Mouse (Mus musculus): ENCODE results near the gene Ncs1.

Gene Ncs1

DNA sequence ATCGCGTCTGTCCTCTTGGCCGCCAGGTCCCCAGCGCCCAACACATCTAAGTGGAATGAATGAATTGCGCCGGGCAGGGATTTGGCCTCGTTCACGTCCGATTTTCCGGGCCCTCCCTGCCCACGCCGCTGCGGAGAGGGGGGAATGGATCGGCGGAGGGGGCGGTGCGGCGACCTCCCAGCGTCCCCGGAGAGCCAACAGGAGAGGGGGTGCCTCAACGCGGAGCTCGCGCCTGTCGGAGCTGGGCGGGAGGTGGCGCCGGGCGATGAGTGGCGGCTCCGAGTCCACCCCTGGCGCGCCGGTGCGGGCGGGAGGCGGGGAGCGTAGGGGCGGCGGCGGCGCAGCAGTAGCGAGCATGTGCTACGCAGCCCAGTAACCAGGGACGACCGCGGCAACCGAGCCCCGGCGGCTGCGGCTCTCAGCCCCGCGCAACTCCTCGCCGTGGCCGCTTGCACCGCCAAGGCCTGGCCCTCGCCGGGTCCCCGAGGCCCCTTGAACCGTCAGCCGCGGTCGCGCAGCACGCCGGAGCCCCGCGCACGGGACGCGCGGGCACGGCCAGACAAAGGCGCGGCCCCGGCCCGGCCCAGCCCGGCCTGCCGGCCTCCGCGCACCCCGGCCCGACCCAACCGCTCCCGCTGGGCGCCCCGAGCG lies at the start of gene Ncs1:
Gene Ncs1 (plus strand): TSS at position 333 of the 651 bp plus-strand sequence.
- peak; percentile 91 for DNase-seq (ENCODE audit: inconsistent ontology term)

- DNase-seq (ENCODE audit: inconsistent ontology term): no peak
Observed at GRCm38 (mm10) chr2:31198621-31199020, 47.0 kb upstream of the Ncs1 start.

DNA sequence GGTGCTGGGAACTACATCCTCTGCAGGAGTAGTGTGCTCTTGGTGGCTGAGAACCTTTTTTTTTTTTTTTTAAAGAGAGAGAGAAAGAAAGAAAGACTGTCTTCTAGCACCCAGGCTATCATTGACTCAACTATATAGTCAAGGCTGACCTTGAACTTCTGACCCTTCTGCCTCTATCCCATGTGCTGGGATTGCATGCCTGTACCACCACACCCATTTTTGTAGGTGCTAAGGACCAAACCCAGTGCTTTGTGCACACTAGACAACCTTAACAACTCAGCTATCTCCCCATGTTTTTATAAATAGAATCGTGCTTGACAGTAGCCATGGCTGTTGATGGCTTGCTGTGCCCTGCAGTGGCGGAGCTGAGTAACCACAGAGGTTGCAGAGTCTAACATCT lies 45.6 kb upstream of the Ncs1 start:
- no peak for DNase-seq (ENCODE audit: inconsistent ontology term)

GRCm38 (mm10) chr2:31201851-31202250 lies 43.8 kb upstream of the Ncs1 start:
- no peak for DNase-seq (ENCODE audit: inconsistent ontology term)

GRCm38 (mm10) chr2:31202357-31202756 lies 43.3 kb upstream of the Ncs1 start:
- DNase-seq (ENCODE audit: inconsistent ontology term): no peak

DNA sequence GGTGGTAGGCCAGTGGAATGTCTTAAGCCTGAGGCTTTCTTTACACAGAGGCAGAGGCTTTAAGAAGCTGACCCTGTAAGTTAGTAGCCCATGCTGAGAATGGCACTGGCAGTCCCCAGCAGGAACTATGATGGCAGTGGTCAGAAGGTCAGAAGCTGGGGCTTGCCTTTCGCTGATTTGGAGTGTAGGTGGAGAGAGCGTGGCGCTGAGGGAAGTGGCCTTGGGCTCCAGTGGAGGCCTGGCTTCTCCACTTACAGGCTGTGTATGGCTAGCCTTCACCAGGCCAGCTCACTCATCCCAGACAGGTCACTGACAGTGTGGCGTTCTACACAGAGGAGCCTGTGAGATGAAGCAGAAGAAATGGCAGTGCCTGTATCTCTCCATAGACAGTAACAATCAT lies 42.7 kb upstream of the Ncs1 start:
- no peak for DNase-seq (ENCODE audit: inconsistent ontology term)

GRCm38 (mm10) chr2:31204677-31205076 lies 40.9 kb upstream of the Ncs1 start:
- no peak for DNase-seq (ENCODE audit: inconsistent ontology term)

DNA sequence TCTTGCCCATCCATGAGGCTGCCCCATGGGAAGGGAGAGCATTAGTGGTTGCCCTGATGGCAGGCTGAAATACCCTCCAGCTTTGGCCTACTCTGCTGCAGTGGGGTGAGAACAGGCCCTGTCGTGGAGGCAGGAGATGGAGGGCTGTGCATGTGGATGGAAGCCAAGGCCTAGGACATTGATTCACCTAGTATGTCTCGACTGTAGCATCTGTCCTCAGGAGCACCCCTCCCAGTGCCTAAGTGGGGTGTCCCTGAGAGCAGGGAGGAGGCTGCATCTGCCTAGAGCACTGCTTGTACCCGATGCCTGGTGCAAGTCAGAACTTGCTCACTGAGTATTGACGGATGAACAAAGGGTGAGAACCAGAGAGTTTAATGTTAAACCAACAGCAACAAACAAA lies 39.4 kb upstream of the Ncs1 start:
- DNase-seq (ENCODE audit: inconsistent ontology term): no peak

GRCm38 (mm10) chr2:31206882-31207281 lies 38.7 kb upstream of the Ncs1 start:
- no peak for DNase-seq (ENCODE audit: inconsistent ontology term)

GRCm38 (mm10) chr2:31208544-31209142 lies 37.0 kb upstream of the Ncs1 start:
- no peak for DNase-seq (ENCODE audit: inconsistent ontology term)

- peak; percentile 50 for DNase-seq (ENCODE audit: inconsistent ontology term)
Observed at GRCm38 (mm10) chr2:31209525-31209924, 36.1 kb upstream of the Ncs1 start.

- peak; percentile 57 for DNase-seq (ENCODE audit: inconsistent ontology term)
Observed at GRCm38 (mm10) chr2:31210144-31210847, 35.3 kb upstream of the Ncs1 start.

DNA sequence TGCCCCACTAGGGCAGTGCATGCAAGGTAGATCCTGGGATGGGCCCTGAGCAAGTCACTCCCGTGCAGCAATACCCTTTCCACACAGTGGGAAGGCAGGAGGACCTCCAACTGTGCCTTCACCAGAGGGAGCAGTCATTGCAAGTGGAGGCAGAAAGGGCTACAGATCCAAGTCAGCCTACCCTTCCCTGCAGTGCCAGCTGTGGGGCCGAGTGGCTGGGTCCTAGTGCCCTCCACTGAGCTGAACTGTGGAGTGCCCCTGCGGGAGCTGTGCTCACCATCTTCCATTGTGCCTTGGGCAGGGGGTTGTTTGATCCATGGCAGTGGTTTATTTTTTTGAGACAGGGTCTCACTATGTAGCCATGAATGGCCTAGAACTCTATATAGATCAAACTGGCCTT lies 34.4 kb upstream of the Ncs1 start:
- no peak for DNase-seq (ENCODE audit: inconsistent ontology term)

GRCm38 (mm10) chr2:31214211-31214796 lies 31.3 kb upstream of the Ncs1 start:
- peak; percentile 82 for DNase-seq (ENCODE audit: inconsistent ontology term)

DNA sequence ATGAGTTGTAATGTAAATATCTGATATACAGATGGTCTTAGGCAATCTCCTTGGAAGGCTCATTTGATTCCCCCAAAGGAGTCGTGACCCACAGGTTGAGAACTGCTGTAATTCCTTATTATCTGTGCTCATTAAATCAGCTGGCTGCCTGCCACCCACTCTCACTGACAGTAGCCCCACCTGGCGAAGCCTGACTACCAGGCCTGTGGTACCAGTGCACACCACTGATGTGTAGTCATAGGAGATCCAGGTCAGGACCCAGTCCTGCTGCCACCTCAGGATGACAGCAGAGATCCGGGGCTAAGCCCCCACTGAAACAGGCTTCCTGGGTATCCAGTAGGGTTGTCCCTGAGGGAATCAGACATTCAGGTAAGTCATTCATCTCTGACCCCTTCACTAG lies 27.0 kb upstream of the Ncs1 start:
- DNase-seq (ENCODE audit: inconsistent ontology term): no peak

- DNase-seq (ENCODE audit: inconsistent ontology term): no peak
Observed at GRCm38 (mm10) chr2:31219470-31219869, 26.2 kb upstream of the Ncs1 start.

DNA sequence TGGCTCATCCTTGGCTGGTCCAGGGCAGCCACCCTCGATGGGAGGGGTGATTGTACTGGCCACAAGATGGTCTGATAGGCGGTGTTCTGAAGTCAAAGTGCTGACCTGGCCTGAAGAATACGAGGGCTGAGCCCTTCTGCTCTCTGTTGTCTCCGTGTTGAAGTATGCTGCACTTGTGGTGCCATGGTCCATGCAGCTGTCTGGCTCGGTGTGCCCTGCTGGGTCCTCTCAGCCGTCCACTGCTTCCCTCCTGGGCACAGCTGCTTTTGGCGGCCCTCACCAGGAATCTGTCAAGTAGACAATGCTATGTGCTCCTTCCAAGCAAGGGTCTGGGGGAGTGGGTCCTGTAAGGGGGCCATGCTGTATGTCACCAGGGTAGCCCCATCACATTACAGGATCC lies 24.8 kb upstream of the Ncs1 start:
- no peak for DNase-seq (ENCODE audit: inconsistent ontology term)

DNA sequence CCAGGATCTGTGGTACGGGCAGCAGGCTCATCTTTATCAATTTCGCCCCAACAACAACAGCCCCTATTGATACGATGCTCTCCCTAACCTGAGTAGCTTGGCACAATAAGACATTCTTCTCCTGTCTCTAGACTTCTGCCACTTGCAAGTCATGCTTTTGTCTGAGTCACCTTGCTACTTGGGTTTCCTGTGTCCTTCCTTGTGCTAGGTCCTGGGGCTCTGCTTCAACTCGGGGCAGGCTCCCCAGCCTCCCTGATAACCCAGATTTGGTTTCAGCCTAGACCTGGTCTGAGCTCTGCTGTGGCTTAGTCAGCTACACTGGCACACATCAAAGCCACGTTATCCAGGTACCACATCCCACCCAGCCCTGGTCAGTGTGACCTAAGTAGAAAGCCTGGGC lies 24.0 kb upstream of the Ncs1 start:
- DNase-seq (ENCODE audit: inconsistent ontology term): no peak

GRCm38 (mm10) chr2:31228768-31229311 lies 16.8 kb upstream of the Ncs1 start:
- DNase-seq (ENCODE audit: inconsistent ontology term): no peak

DNA sequence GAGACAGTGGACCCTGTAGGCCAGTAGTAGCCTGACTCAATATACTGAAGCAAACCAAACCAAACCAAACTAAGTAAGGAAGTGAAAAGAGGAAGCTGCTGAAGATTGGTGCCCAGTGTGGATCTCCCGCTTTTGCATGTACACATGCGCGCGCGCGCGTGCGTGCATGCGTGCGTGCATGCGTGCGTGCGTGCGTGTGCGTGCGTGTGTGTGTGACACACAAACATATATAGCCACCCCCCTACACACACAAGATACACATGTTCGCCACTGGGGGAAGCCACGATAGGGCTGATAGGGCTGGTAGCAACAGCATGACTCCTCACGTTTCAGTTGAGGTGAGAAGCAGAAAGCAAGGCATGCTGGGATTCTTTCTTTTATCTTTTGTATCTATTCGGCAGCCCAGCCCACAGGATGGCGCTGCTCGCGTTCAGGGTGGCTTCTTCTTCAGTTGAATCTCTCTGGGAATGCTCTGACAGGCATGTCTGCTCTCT lies 6.4 kb upstream of the Ncs1 start:
- DNase-seq (ENCODE audit: inconsistent ontology term): peak; percentile 29

GRCm38 (mm10) chr2:31239833-31240232 lies 5.8 kb upstream of the Ncs1 start:
- DNase-seq (ENCODE audit: inconsistent ontology term): no peak

- no peak for DNase-seq (ENCODE audit: inconsistent ontology term)
Observed at GRCm38 (mm10) chr2:31241639-31242038, 4.0 kb upstream of the Ncs1 start.

Measured in Muller cell, postnatal 12 days (primary cell).